Mouse (Mus musculus) embryonic stem cell, embryonic (primary cell): ENCODE results near the gene Zfp800.

Experiments
- CTCF ChIA-PET, 4 experiments: fragments of 300-600 bp in 2 of 4; fragments of 350-600 bp in 2 of 4; sonication (Branson Sonifier 250); formaldehyde crosslinking; loops; one replicate each; lab custom pipeline; 2022; ENCODE audit warnings: inconsistent platforms in 2 of 4; lab: Charles Lee
- POLR2A ChIA-PET, 4 experiments: fragments of 300-600 bp in 2 of 4; fragments of 350-600 bp in 2 of 4; sonication (Branson Sonifier 250); formaldehyde crosslinking; loops; one replicate each; lab custom pipeline; 2022; ENCODE audit warnings: antibody characterized with exemption in 4 of 4, inconsistent platforms in 1 of 4; lab: Charles Lee

Zfp800 gene

DNA sequence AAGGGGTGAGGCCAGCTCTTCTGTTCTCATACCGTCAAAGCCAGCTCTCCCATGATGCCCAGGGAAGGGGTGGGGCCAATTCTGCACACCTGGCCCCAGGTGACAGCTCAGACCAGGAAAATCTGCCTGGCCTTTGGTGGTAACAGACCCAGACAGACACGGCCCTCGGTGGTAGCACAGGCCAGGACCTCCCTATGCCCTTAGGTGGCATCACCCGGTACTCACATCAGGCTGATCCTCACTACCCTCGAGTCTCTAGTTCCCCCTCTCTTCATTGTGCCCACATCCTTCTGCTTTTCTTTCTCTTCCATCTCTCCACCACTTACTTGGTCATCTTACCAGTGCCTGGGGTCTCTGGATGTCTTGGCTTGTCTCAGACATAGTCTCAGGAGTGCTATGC is 64.1 kb downstream of the Zfp800 start:
- ChIA-PET CTCF (interaction anchor here in 1 of 4 experiments (1.0 kb wide), 1 partner anchor 14 kb away, joined by 3 read pairs; no protein-coding TSS in a partner anchor), POLR2A (no interaction called here)

DNA sequence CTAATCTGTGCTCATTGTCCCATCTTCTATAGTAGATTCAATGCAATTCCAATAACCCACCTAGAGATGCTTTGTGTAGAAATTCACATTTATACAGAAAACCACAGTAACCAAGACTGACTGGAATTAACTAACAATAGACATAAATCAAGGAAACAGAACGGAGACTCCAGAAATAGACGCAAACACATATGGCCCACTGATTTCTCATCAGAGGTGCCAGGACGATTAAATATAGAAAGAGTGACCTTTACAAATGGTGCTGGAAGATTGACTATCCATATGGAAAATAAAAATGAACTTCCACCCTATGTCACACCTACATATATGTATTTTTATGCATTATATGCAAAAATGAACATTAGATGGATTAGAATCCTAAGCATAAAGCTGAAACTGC is 65.3 kb downstream of the Zfp800 start:
- CTCF ChIA-PET = no interaction called here
- POLR2A ChIA-PET = no interaction called here

DNA sequence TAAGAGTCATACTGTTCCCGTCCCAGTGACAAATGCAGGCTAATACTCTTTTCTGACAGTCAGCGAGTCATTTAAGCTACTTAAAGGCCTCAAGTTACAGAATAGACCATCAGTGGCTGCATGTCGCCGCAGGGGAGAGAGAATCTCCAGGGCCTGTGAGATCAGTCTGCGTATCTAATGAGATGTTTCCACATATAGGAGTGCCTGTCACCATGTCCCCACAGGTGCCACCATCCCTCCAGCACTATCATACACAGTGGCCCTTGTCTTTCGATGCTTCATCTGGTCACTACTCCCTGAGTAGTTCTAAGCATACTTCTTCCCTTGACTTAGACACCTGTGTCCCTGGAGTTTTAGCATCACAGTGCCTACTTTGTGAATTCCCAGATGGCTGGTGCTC is 68.0 kb downstream of the Zfp800 start:
- ChIA-PET POLR2A (no interaction called here), CTCF (no interaction called here)

DNA sequence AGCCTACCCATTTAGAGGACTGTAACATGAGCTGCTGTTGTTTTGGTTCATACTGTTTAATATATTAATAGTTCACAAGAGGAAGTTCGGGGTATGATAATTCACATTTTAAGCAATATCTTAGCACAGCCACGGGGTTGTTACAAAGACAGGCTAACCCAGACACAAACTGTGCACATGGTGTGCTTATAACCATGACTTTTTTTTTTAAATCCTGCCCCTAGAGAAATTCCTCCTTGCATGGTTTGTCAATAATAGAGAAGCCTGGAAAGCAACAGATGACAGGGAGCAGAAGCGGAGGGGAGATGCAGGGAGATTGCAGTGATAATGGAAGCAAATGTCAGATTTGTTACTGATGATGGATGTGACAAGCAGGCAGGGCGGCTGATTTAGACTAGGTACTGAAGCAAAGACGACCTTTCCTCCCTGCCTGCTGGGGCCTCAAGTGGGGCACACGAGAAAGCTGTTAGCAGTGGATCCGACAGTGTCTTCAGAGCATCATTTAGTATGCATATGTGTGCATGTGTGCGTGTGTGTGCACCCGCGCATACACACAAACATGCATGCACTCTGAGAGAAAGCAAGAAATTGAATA is 68.7 kb downstream of the Zfp800 start:
- CTCF ChIA-PET = no interaction called here

DNA sequence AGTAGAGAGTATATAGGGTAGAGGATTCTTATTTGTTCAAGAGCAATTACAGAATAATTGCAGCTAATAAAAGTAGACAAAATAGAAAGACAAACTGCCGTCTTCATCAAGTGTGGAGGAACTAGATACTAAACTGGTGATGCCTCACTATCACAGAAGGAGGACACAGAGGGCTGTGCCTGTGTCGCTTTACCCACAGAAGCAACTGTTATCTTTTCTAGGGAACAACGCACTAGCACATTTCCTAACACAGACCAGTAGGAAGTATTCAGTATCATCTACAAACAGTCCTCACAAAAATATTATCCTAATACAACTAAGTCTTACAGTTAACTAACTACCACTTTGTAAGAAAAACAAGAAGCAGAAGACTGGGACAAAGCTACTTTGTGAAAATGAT is 71.1 kb downstream of the Zfp800 start:
- POLR2A ChIA-PET = no interaction called here
- CTCF ChIA-PET = no interaction called here

More for the DNA sequence above, 68.7 kb downstream of the Zfp800 start:
- POLR2A ChIA-PET = no interaction called here

DNA sequence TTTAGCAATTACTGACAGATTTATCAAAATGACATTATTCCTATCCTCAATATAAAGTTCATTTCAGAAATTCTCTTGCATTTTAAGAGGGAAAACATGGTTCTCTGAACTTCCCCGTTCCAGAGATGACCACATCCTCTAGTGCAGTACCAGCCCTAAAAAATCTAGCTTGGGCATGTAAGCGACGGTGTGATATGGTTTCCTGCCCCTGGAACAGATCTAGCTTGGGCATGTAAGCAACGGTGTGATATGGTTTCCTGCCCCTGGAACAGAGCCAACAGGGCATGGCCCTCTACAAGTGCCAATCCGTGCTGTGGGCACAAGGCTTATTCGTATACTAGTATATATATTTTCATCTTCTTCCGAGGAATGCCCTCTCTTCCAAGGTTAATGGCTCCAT is 75.4 kb downstream of the Zfp800 start:
- ChIA-PET CTCF (no interaction called here), POLR2A (interaction anchor here in 1 of 4 experiments (0.6 kb wide), 1 partner anchor 82 kb away, joined by 3 read pairs; no protein-coding TSS in a partner anchor)

DNA sequence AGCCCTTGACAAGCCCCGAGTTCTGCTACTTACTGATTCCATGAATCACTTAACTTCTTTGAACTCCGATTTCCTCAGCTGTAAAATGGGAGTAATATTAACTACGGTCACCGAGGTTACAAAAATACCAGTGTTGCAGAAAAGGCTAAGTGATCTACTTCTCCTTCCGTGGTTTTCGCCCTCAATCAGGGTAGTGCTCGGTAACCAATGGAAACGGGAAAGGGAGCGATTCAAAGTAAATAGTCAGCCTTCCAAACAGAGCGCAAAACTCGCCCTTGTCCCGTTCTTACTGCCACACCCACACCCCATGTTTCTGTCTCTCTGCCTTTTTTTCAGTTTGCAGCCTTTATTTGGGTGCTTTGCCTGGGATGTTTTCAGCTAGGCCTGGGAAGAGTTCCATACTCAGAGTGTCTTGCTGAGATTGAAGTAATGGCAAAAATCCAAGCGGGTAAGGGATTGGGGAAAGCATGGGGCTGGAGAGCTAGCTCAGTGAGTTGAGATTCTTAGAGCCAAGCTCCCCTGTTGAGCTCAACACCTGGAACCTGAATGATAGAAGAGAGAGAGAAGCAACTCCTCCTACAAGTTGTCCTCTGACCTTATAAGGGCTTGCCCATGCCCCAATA is 78.0 kb downstream of the Zfp800 start:
- ChIA-PET CTCF (interaction anchor here in 2 of 4 experiments (0.6 to 1.0 kb wide), 2 partner anchors 14 to 622 kb away, joined by 3 read pairs; no protein-coding TSS in a partner anchor), POLR2A (interaction anchor here in 1 of 4 experiments (0.6 kb wide), 1 partner anchor 212 kb away, joined by 3 read pairs; no protein-coding TSS in a partner anchor)

DNA sequence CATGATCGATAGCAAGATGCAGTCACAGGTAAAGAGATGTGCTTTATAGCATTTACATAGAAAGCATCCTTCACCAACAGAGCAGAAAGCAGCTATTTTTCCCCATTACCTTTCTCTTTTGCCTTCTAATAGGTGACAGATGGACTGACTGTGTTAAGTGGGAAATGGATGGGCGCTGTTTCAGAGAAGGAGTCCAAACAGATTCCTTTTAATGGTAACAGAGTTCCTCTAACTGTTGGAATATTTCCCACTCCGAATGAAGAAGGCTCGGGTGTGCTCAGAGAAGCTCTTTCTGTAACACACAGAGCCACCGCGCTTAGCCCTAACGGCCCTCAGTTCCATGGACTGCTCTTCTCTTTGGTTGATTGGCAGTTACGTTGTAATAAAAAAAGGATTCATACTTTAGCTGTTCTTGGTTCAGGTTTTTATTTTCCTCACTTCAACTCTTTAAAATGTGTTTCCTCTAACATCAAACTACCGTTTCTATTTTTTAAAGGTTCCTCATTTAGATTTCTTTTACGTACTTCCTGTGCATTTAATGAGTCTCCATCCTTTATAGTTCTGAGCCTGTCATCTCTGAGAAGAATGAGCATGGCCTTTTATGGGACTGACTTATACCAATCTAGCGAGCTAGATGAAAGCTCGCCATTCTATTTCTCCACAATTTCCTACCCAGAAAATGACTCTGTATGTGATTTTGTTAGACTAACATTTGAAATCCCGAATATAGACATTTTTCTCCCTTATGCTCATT is 78.8 kb downstream of the Zfp800 start:
- CTCF ChIA-PET = interaction anchor here in 1 of 4 experiments (1.0 kb wide), 1 partner anchor 15 kb away, joined by 3 read pairs; no protein-coding TSS in a partner anchor
- POLR2A ChIA-PET = no interaction called here

DNA sequence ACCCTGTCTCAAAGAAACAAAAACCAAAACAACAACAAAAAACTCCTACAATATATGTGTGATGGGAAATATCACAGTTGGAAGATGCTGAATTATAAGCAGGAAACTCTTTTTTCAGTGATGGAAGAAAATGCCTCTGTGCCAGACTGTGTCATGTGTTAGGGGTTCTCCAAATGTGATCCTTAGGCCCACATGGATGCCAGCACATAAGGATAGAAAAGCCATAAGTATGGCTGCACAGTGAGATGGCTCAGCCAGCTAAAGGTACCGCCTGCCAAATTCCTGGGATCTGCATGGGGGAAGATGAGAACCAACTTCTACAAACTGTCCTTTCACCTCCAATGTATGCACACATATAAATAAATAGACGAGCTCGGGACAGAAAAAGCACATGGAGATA is 82.6 kb downstream of the Zfp800 start:
- ChIA-PET POLR2A (no interaction called here), CTCF (no interaction called here)

DNA sequence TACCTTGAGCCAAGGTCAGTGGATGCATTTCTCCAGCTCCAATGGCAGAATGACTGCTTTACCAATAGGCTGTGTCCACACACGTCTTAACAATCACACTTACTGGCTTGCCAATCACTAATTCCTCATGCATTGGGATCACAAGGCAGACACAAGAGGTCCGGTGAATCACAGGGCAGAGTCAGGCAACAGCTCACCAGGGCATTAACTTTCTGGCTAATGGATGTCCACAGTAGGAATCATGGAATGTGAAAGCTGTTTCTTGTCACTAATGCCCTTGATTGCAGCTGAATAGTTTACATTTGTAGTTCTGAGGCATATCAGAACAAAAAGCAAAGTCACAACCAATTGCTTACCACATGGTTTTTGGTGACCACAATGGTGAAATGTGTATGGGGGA is 85.7 kb downstream of the Zfp800 start:
- POLR2A ChIA-PET = interaction anchor here in 1 of 4 experiments (0.6 kb wide), 1 partner anchor 588 kb away, joined by 3 read pairs; no protein-coding TSS in a partner anchor
- CTCF ChIA-PET = no interaction called here

DNA sequence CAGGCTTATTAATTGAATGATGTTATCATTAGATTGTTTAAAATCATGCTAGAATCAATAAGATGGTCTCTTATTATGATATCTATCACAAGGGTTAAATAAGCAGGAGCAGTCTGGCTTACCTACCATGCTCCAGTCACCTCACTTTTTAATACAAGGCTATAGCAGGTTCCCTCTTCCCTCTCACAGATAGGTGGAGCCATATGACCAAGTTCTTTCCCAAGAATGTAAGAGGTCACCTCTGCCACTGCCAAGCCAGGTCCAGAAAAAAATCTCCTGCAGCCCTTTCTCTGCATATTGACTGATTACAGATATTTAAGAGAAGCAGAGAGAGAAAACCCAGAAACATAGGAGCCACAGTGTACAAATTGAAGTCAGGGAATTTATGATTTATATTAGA is 88.1 kb downstream of the Zfp800 start:
- ChIA-PET CTCF (no interaction called here), POLR2A (no interaction called here)

DNA sequence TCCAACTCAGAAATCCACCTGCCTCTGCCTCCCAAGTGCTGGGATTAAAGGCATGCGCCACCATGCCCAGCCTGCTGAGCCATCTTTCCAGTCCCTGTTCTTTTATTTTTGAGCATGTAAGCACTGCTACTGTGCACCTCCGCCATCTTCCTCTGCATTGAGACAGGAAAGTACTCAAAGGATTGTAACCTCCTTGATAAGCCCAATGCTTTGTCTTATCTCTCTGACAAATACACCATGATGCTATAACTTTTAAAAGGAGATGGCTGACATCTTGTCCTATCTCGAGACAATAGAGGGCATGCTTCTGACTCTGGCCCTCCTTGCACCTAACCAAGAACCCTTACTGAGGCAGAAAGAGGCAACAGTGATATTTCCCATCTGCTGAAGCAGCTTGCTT is 88.9 kb downstream of the Zfp800 start:
- CTCF ChIA-PET = no interaction called here
- POLR2A ChIA-PET = no interaction called here

DNA sequence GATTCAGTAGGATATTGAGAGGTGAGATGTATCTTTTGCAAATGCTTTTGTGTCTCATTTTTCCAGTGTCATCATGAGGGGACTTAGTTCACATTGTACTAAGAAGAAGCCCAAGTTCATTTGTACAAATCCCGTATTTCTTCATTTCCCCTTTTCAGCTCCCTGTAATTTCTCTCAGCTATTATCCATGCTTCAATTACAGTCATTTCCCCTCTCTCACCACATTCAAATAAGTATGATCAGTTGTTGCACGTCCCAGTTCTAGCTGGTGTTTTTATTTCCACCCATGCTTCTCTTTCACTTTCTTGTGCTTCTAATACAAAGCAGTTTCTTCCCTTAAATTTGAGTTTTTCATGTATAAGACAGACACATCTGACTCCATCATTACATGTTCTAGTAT is 91.1 kb downstream of the Zfp800 start:
- POLR2A ChIA-PET = no interaction called here
- CTCF ChIA-PET = no interaction called here

DNA sequence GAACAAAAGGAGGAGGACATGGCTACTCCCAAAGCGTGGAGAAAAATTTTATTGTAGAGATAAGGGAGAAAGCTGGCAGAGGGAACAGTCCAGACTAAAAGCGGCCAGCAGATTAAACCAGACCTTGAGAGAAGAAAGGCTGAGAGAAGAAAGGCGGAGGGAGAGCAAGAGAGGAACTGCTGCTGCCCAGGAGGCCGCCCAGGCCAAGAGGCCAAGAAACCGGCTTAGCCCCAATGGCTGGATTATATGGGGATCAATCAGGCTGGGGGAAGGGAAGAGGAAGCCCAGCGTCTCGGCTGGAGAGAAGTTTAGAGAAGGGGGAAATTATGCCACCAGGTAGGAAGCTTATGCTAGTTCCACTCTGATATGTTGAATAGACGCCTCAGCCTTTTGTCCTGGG is 101.5 kb downstream of the Zfp800 start:
- ChIA-PET CTCF (interaction anchor here in 1 of 4 experiments (0.7 kb wide), 1 partner anchor 444 kb away, joined by 3 read pairs; no protein-coding TSS in a partner anchor), POLR2A (no interaction called here)

DNA sequence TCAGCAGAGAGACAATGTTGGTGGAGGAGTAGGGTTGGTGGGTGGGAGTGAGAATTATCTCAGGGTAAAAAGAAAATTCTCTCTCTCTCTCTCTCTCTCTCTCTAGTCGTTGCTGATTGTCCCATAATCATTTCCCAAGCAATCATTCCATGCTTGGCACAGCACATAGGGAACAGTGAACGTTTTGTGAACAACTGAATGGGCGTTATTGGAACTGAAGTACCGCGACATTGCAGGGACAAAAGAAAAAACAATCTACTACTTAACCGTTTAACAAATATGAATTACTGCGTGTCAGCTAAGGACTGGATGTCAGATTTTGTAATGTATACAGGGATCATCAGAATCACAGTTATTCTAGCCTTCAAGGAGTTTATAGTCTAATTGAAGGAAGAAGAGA is 102.2 kb downstream of the Zfp800 start:
- CTCF ChIA-PET = interaction anchor here in 1 of 4 experiments (0.7 kb wide), 1 partner anchor 444 kb away, joined by 3 read pairs; no protein-coding TSS in a partner anchor
- POLR2A ChIA-PET = no interaction called here

DNA sequence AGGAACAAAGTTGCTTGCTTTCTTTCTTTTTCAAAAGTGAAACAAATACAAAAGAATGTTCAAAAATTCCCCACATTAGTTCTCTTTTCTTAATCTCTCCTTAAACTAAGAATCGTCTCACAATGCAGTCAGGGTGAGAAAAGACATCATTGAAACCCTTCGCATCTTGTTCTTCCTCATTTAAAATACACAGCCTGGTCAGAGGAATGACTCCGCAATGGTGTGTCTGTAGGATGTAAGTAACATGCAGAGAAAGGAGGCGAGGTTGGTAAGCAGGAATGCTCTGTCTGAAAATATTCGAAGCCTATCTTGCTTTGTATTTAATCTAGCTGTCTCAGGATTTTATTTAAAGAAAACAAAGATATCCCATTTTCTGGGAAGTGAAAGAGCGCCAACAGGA is 105.0 kb downstream of the Zfp800 start:
- ChIA-PET CTCF (no interaction called here), POLR2A (no interaction called here)

DNA sequence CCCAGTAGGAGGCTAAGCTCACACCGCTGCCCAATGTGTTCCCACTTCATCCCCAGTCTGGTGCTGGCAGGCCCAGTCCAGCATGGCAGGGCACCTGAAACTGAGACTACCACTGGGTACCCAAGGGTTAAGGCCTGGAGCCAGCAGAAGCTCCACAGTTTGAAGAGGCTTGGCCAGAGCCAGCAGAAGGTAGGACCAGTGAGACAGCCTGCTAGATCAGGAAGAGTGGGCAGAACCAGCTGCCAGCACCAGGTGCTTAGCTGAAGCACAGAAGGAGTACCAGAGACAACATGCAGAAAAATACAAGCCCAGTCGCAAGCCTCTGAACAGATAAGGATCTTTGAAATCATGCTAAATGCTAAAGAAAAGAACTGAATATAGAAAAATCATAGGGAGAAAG is 117.9 kb downstream of the Zfp800 start:
- CTCF ChIA-PET = no interaction called here
- POLR2A ChIA-PET = interaction anchor here in 1 of 4 experiments (0.6 kb wide), 1 partner anchor 895 kb away, joined by 3 read pairs; no protein-coding TSS in a partner anchor

DNA sequence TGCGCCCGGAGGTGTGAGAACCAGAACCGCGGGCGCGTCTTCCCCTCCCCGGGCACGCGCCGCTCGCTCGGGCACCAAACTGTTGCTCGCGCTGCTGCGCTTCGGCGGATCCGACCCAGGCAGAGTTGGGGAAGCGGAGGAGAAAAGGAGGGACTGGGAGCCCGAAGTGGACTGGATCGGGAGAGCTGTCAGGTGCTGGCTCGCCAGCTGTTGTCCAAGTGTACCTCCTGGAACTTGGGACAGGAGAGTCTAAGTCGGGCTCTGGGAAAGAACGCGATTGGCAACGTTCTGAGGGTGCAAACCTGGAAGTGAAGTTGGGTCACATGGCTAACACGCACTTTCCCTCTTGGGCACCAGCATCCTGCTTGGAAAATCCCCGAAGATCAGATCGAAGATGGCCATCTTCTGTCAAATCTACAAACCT is 135.6 kb downstream of the Zfp800 start:
- ChIA-PET POLR2A (interaction anchor here in 3 of 4 experiments (0.6 to 3.3 kb wide), 19 partner anchors 7 to 334 kb away, joined by 3 to 20 read pairs (median 4); partner anchors contain the start of genes Arf5 (in 1 of the 3) and Grm8 (in 1 of the 3)), CTCF (interaction anchor here in 2 of 4 experiments (0.6 to 1.5 kb wide), 2 partner anchors 128 to 258 kb away, joined by 3 to 4 read pairs; partner anchors contain the start of gene Grm8 (in 1 of the 2))
